Mouse (Mus musculus) gastrocnemius, postnatal 4 days (tissue): ENCODE measurements around the gene Zfp865. TPM values are rescaled to one million over a fixed set of nuclear protein-coding genes. Genes with fewer than 3 reads are reported as not detected.

Source experiments
- DNase-seq, 2 experiments: peaks; one replicate each; pipeline ENCODE4 v3.0.0; 2021 to 2022; ENCODE audit warnings: low spot score in 2 of 2, mixed read lengths in 2 of 2
- total RNA-seq, 2 experiments: library from RNA; stranded (reverse); gene quantifications; 2 replicates each; pipeline ENCODE4 v1.2.3; 2021

Gene Zfp865
- total RNA-seq, 2 experiments from 2014 or later: 24.5 to 27.4 TPM

DNA sequence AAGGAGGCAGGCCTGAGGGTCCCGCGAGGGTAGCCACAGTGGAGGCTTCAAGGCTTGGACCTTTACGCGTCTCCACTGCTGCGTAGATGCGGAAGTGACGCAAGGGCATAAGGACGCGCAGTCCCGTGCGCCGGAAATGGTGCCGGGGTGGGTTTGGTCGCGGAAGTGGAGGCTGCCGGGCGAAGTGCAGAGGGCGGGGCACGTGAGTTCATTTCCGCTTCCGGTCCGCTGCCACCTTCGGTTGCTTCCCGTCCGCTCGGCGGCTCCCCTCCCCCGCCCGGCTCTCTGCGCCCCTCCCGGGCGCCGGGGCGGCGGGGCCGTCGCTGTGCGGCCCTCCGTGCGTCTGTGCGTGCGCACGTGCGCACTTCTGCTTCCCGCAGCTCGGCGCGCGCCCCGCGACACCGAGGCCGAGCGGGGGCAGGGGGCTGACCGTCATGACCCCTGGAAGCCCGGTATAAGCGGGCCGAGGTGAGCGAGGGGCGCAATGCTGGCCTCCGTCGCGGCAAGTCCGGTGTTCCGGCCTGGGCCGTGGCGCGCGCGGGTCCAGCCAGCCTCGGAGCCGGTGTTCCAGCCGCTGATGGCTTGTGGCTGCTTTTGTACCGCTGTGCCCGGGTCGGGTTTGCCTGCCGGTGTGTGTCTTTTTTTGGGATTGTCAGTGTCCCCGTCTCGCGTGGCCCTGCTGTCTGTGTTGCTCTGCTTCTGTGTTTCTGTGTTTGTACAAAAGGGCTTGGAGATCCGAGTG is 60.0 kb downstream of the Zfp865 start, which contains the start of gene Epn1:
Gene Epn1, plus strand, starts transcription at position 226 of the 742 bp plus-strand sequence.
- peak; percentile 93 to 98 for DNase-seq

DNA sequence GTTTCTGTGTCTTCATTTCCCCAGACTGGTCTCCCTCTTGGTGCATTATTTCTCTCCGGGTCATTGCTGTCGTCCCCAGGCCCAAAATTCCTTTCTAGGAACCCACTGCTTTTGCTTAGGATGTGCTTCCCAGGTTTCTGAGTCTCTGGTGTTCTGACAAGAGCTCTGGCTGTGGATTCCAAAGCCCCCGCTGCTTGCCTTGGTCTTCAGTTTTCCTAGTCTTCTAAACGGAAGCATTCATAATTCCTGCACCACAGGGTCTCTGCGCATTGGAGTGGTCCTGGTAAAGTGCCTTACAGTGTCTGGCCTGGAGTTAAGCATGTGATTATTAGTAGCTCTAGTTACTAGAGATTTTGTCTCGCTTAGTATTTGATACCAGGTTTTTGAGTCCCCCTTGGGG is 60.6 kb downstream of the Zfp865 start:
- DNase-seq: no peak

DNA sequence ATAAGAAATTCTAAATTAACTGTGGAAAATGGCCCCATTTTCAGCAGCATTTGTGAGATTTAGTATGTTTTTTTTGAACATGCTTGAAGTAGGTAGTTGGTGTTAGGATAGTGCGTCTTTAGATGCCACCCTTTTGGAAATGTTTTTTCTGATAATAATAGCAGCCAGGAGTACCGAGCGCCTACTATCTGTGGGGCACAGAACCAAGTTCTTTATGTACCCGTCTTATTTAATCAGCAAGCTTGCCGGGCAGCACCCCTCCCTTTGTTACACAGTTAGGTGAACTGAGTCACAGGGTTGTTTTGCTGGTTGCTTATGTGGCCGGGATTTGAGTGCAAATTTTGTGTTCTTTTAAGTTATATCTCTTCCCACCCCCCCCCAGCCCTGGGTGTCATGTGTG is 61.1 kb downstream of the Zfp865 start:
- no peak for DNase-seq

DNA sequence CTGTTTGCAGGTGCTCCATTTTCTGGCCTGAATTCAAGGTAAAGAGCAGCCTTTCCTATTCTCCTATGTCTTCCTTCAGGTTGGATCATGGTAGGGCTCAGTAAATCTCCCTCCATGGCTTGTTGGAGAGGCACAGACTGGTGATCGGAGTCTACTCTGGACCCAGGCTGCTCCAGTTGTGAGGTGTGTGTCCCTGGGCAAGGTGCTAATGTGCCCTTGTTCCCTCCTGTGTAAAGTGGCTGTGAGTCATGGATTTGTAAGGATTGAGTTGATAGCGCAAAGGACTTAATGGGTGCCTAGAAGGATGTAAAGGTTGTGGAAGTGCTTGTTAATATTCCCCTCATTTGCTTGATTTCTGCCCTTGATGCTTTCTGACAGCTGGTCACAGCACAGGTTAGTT is 61.8 kb downstream of the Zfp865 start:
- DNase-seq: no peak

DNA sequence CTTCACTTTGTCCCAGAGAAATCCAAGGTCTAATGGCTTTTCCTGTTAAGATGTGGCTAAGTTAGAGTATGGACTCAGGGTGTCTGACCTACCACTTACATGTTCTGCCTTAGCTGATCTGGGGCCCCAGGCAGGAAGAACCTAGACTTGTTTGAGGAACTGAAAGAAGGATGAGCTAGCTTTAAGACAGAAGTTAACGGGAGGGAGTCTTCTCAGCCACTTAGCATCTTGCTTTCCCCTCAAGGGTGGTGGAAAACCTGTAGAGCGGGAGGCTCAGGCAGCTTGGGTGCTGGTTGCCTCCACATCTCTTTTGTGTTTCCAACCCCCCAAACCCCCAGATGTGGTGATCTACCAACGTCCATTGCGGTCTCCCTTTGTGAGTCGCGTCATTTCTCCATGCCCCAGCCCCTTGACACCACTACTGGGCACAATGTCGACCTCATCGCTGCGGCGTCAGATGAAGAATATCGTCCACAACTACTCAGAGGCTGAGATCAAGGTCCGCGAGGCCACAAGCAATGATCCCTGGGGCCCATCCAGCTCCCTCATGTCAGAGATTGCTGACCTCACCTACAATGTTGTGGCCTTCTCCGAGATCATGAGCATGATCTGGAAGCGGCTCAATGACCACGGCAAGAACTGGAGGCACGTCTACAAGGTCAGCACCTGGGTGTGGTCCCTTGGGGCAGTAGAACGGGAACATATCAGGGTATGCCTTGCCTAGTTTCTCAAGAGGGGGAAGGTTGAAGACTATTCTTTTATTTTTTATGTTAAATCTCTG is 63.3 kb downstream of the Zfp865 start:
- DNase-seq: no peak

DNA sequence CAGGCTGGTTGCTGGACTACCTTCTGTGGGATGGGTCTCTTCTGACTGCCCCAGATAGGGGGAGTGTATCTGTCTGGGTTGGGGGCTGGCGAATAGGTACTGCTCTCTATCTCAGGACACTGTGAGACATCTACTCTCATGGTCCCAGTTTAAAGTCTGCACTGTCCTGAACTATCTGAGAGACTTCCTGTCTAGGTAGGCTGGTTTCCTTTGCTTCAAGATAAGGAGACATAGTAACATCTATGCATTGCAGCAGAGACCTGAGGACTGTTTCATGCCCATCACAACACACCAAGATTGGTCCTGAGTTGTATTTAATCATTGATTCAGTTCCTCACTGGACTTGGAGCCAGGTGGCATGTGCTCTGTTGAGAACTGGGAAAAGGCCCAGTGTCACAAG is 65.3 kb downstream of the Zfp865 start:
- no peak for DNase-seq

Other genes starting within 250 kb of the Zfp865 start
- not detected for gene Fam71e2, start 249.1 kb upstream of the Zfp865 start, total RNA-seq
- under 1 TPM; 0.18 to 0.29 TPM for gene Il11, start 237.5 kb upstream of the Zfp865 start, total RNA-seq
- not detected for gene Tmem190, start 237.4 kb upstream of the Zfp865 start, total RNA-seq
- gene Tmem238, start 230.7 kb upstream of the Zfp865 start, total RNA-seq: 1 to 10 TPM; 3.7 to 5.2 TPM
- 1,000 to 10,000 TPM; 1,080 to 1,143 TPM for gene Rpl28, start 227.5 kb upstream of the Zfp865 start, total RNA-seq
- 100 to 1,000 TPM; 122 to 140 TPM for gene Ube2s, start 207.8 kb upstream of the Zfp865 start, total RNA-seq
- gene Shisa7, start 175.7 kb upstream of the Zfp865 start, total RNA-seq: under 1 TPM in 1 of 2 experiments, not detected in 1; 0.05 TPM
- 1 to 10 TPM; 2.3 to 2.5 TPM for gene Isoc2b, start 150.1 kb upstream of the Zfp865 start, total RNA-seq
- 10 to 100 TPM; 10.7 to 11.7 TPM for gene Isoc2a, start 143.2 kb upstream of the Zfp865 start, total RNA-seq
- not detected for gene Gm36210, start 113.9 kb upstream of the Zfp865 start, total RNA-seq
- 10 to 100 TPM; 14.0 to 14.6 TPM for gene Zfp628, start 105.2 kb upstream of the Zfp865 start, total RNA-seq
- 1 to 10 TPM; 4.6 to 5.2 TPM for gene Nat14, start 98.3 kb upstream of the Zfp865 start, total RNA-seq
- gene Ssc5d, start 94.6 kb upstream of the Zfp865 start, total RNA-seq: 10 to 100 TPM; 67.3 to 73.3 TPM
- 10 to 100 TPM; 13.0 to 15.9 TPM for gene Sbk2, start 56.0 kb upstream of the Zfp865 start, total RNA-seq
- under 1 TPM in 1 of 2 experiments, not detected in 1; 0.13 TPM for gene Sbk3, start 49.2 kb upstream of the Zfp865 start, total RNA-seq
- gene Zfp579, start 24.2 kb upstream of the Zfp865 start, total RNA-seq: 10 to 100 TPM; 17.9 to 22.2 TPM
- 1 to 10 TPM; 9.0 to 9.6 TPM for gene Zfp524, start 6.0 kb upstream of the Zfp865 start, total RNA-seq
- gene Fiz1, start 5.7 kb upstream of the Zfp865 start, total RNA-seq: 10 to 100 TPM; 25.5 to 28.9 TPM
- not detected for gene Gm44973, start 4.9 kb upstream of the Zfp865 start, total RNA-seq
- gene Ccdc106, start 177 bp downstream of the Zfp865 start, total RNA-seq: under 1 TPM; 0.80 to 0.91 TPM
- gene 4632433K11Rik, start 13.7 kb downstream of the Zfp865 start, total RNA-seq: not detected
- 1 to 10 TPM; 5.8 to 6.6 TPM for gene Zfp784, start 18.1 kb downstream of the Zfp865 start, total RNA-seq
- 10 to 100 TPM; 10.1 to 11.6 TPM for gene Zfp580, start 31.2 kb downstream of the Zfp865 start, total RNA-seq
- 100 to 1,000 TPM; 117 to 127 TPM for gene U2af2, start 41.8 kb downstream of the Zfp865 start, total RNA-seq
- gene Epn1, start 59.9 kb downstream of the Zfp865 start, total RNA-seq: 100 to 1,000 TPM; 112 to 117 TPM
- not detected for gene Rfpl4, start 96.6 kb downstream of the Zfp865 start, total RNA-seq
- 1 to 10 TPM in 1 of 2 experiments, under 1 TPM in 1; 0.54 to 1.8 TPM for gene Rasl2-9, start 105.6 kb downstream of the Zfp865 start, total RNA-seq
- not detected for gene Vmn1r55, start 129.3 kb downstream of the Zfp865 start, total RNA-seq
- gene Vmn1r56, start 176.4 kb downstream of the Zfp865 start, total RNA-seq: not detected
- not detected for gene Vmn1r57, start 198.1 kb downstream of the Zfp865 start, total RNA-seq